Mouse (Mus musculus): ENCODE data around the gene Phkb. TPM values are rescaled to one million over a fixed set of nuclear protein-coding genes. Genes with fewer than 3 reads are reported as not detected.

The Phkb gene
- polyA plus RNA-seq, 1 experiment from 2014 or later = 64.5 TPM

DNA sequence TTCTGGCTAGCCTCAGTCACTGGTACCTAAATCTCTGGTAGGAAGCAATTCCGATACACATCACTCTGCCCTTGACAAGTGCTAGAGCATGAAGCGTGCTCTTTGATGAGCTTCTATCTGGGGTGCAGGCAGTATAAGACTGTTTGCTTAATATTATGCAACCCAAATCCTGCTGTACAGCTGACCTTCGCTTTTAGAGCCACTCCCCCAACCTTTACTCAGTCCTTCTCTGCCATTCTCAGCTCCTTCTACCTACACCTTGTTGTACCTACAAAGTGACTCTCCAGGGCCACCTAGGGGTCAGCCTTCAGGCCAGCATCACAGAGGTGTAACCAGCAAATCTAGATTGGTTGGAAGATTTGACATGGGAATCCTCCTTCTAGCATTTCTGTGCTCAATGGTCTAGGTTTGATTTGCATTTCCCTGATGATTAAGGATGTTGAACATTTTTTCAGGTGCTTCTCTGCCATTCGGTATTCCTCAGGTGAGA, 136.9 kb downstream of the Phkb start:
- Histone ChIP-seq H3K4me3 (ENCODE audit: low read depth, low read length) (no peak overlapping the region), H3K4me2 (no peak overlapping the region), H3K27ac (ENCODE audit: low read depth, low read length) (no peak overlapping the region), H3K27me3 (ENCODE audit: control insufficient read depth, insufficient read depth, low read length) (no peaks in the 10 kb centered on the region), H3K9ac (ENCODE audit: low read depth, low read length) (no peak overlapping the region), H3K9me3 (replicated peaks; ENCODE audit: control insufficient read depth, low read length) (no peaks in the 10 kb centered on the region), H3K36me3 (ENCODE audit: control insufficient read depth, insufficient read depth, low read length) (peaks cover 4% of the 10 kb centered on the region), H3K4me1 (ENCODE audit: control insufficient read depth, insufficient read depth, low read length) (no peaks in the 10 kb centered on the region)
- 93% methylated on average over 4 of the region's 4 CpGs for WGBS (ENCODE audit: insufficient replicate concordance)
- ATAC-seq (replicated peaks; ENCODE audit: insufficient number of reproducible peaks, low FRiP score, low TSS enrichment) = no peak

GRCm38 (mm10) chr8:85992911-85993310, 152.2 kb downstream of the Phkb start:
- H3K27ac ChIP-seq (ENCODE audit: low read depth, low read length) = no peak overlapping the region
- no peaks in the 10 kb centered on the region for H3K27me3 ChIP-seq (ENCODE audit: control insufficient read depth, insufficient read depth, low read length)
- H3K4me3 ChIP-seq (ENCODE audit: low read depth, low read length) = no peak overlapping the region
- 86% methylated on average over 1 of the region's 1 CpGs for WGBS (ENCODE audit: insufficient replicate concordance)
- H3K9me3 ChIP-seq (replicated peaks; ENCODE audit: control insufficient read depth, low read length) = no peaks in the 10 kb centered on the region
- H3K36me3 ChIP-seq (ENCODE audit: control insufficient read depth, insufficient read depth, low read length) = no peaks in the 10 kb centered on the region
- no peak overlapping the region for H3K9ac ChIP-seq (ENCODE audit: low read depth, low read length)
- no peaks in the 10 kb centered on the region for H3K4me1 ChIP-seq (ENCODE audit: control insufficient read depth, insufficient read depth, low read length)
- H3K4me2 ChIP-seq = no peak overlapping the region
- ATAC-seq (replicated peaks; ENCODE audit: insufficient number of reproducible peaks, low FRiP score, low TSS enrichment) = no peak

DNA sequence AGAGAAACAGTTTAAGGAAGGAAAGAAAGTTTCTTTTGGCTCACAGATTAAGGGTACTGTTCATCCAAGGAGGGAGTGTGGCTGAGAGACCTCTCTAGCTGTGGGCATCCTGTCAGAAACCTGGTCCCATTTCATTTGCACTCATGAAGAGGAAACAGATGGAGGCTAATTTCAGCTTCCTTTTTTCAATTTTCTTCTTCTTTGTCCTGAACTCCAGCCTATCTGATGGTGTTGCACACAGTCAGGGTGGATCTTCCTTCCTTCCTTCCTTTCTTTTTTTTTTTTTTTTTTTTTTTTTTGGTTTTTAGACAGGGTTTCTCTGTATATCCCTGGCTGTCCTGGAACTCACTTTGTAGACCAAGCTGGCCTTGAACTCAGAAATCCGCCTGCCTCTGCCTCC, 152.9 kb downstream of the Phkb start:
- no peaks in the 10 kb centered on the region for H3K36me3 ChIP-seq (ENCODE audit: control insufficient read depth, insufficient read depth, low read length)
- no peak for ATAC-seq (replicated peaks; ENCODE audit: insufficient number of reproducible peaks, low FRiP score, low TSS enrichment)
- H3K9me3 ChIP-seq (replicated peaks; ENCODE audit: control insufficient read depth, low read length) = no peaks in the 10 kb centered on the region
- 93% methylated on average over 1 of the region's 1 CpGs for WGBS (ENCODE audit: insufficient replicate concordance)
- H3K9ac ChIP-seq (ENCODE audit: low read depth, low read length) = no peak overlapping the region
- H3K27ac ChIP-seq (ENCODE audit: low read depth, low read length) = no peak overlapping the region
- H3K4me1 ChIP-seq (ENCODE audit: control insufficient read depth, insufficient read depth, low read length) = no peaks in the 10 kb centered on the region
- no peak overlapping the region for H3K4me2 ChIP-seq
- no peaks in the 10 kb centered on the region for H3K27me3 ChIP-seq (ENCODE audit: control insufficient read depth, insufficient read depth, low read length)
- no peak overlapping the region for H3K4me3 ChIP-seq (ENCODE audit: low read depth, low read length)

GRCm38 (mm10) chr8:85995971-85996370, 155.2 kb downstream of the Phkb start:
- Histone ChIP-seq H3K4me2 (no peak overlapping the region), H3K9me3 (replicated peaks; ENCODE audit: control insufficient read depth, low read length) (no peaks in the 10 kb centered on the region), H3K27me3 (ENCODE audit: control insufficient read depth, insufficient read depth, low read length) (no peaks in the 10 kb centered on the region), H3K9ac (ENCODE audit: low read depth, low read length) (no peak overlapping the region), H3K36me3 (ENCODE audit: control insufficient read depth, insufficient read depth, low read length) (no peaks in the 10 kb centered on the region), H3K4me3 (ENCODE audit: low read depth, low read length) (no peak overlapping the region), H3K27ac (ENCODE audit: low read depth, low read length) (no peak overlapping the region), H3K4me1 (ENCODE audit: control insufficient read depth, insufficient read depth, low read length) (no peaks in the 10 kb centered on the region)
- 77% methylated on average over 1 of the region's 1 CpGs for WGBS (ENCODE audit: insufficient replicate concordance)
- ATAC-seq (replicated peaks; ENCODE audit: insufficient number of reproducible peaks, low FRiP score, low TSS enrichment) = no peak

DNA sequence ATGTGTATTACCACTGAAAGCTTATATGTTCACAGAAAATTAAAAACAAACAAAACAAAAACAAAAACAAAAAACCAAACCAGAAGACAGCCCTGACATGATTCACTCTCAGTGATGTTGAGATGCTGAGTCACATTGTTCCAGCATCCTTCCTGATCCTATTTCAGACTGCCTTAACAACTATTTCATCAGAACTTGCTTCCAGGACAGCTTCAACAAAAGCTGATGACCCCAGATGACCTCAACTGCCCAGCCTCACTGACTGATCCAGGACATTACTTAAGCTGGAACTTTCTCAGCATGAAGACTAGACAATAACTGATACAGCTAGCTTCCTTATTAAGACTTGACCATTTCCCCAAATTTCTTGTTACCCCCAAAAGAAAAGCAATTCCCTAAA, 165.7 kb downstream of the Phkb start:
- no peak overlapping the region for H3K4me3 ChIP-seq (ENCODE audit: low read depth, low read length)
- no peaks in the 10 kb centered on the region for H3K36me3 ChIP-seq (ENCODE audit: control insufficient read depth, insufficient read depth, low read length)
- no peaks in the 10 kb centered on the region for H3K27me3 ChIP-seq (ENCODE audit: control insufficient read depth, insufficient read depth, low read length)
- no peak for ATAC-seq (replicated peaks; ENCODE audit: insufficient number of reproducible peaks, low FRiP score, low TSS enrichment)
- H3K4me1 ChIP-seq (ENCODE audit: control insufficient read depth, insufficient read depth, low read length) = no peaks in the 10 kb centered on the region
- no peak overlapping the region for H3K9ac ChIP-seq (ENCODE audit: low read depth, low read length)
- no peaks in the 10 kb centered on the region for H3K9me3 ChIP-seq (replicated peaks; ENCODE audit: control insufficient read depth, low read length)
- H3K4me2 ChIP-seq = no peak overlapping the region
- no peak overlapping the region for H3K27ac ChIP-seq (ENCODE audit: low read depth, low read length)

GRCm38 (mm10) chr8:86016806-86017205, 176.0 kb downstream of the Phkb start:
- H3K9ac ChIP-seq (ENCODE audit: low read depth, low read length) = no peak overlapping the region
- H3K27me3 ChIP-seq (ENCODE audit: control insufficient read depth, insufficient read depth, low read length) = no peaks in the 10 kb centered on the region
- no peaks in the 10 kb centered on the region for H3K36me3 ChIP-seq (ENCODE audit: control insufficient read depth, insufficient read depth, low read length)
- no peak for ATAC-seq (replicated peaks; ENCODE audit: insufficient number of reproducible peaks, low FRiP score, low TSS enrichment)
- no peak overlapping the region for H3K4me3 ChIP-seq (ENCODE audit: low read depth, low read length)
- H3K27ac ChIP-seq (ENCODE audit: low read depth, low read length) = no peak overlapping the region
- no peak overlapping the region for H3K4me2 ChIP-seq
- no peaks in the 10 kb centered on the region for H3K9me3 ChIP-seq (replicated peaks; ENCODE audit: control insufficient read depth, low read length)
- H3K4me1 ChIP-seq (ENCODE audit: control insufficient read depth, insufficient read depth, low read length) = no peaks in the 10 kb centered on the region
- WGBS (ENCODE audit: insufficient replicate concordance) = 87% methylated on average over 2 of the region's 2 CpGs

DNA sequence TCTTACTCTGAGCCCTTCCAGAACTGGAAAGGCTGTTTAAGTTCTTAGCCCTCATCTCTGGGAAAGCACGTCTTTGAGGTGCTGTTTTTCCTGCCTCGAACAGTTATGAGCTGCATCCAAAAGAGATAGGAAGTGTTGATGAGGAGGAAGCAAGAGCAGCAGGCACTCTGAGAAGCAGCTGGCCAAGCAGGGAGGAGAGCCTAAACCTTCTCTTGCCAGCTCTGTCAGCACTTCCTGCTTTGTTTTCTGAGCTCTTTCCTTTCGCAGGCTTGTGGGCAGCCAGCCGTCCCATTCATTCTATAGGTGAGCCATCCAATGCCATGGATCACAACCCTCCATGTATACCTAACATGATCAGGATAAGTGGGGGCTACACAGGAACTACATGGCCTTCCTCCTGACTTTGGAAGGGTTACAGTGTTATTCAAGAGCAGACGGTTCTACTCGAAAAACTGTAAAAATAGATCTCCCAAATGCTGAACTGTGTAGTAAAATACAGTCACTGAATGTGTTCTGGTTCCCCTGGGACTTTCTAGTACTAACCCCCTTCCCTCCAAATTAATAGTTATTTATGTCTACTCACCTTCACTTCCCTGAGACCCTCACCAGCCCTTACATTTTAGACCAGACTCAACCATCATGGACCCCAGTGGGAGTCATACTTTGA, 188.0 kb downstream of the Phkb start:
- WGBS (ENCODE audit: insufficient replicate concordance) = 64% methylated on average over 6 of the region's 6 CpGs
- Histone ChIP-seq H3K9me3 (replicated peaks; ENCODE audit: control insufficient read depth, low read length) (no peaks in the 10 kb centered on the region), H3K27ac (ENCODE audit: low read depth, low read length) (no peak overlapping the region), H3K9ac (ENCODE audit: low read depth, low read length) (no peak overlapping the region), H3K36me3 (ENCODE audit: control insufficient read depth, insufficient read depth, low read length) (no peaks in the 10 kb centered on the region), H3K4me1 (ENCODE audit: control insufficient read depth, insufficient read depth, low read length) (no peaks in the 10 kb centered on the region; the same call in 1 of the 2 replicates), H3K4me2 (no peak overlapping the region), H3K4me3 (ENCODE audit: low read depth, low read length) (no peak overlapping the region), H3K27me3 (ENCODE audit: control insufficient read depth, insufficient read depth, low read length) (no peaks in the 10 kb centered on the region)
- no peak for ATAC-seq (replicated peaks; ENCODE audit: insufficient number of reproducible peaks, low FRiP score, low TSS enrichment)

DNA sequence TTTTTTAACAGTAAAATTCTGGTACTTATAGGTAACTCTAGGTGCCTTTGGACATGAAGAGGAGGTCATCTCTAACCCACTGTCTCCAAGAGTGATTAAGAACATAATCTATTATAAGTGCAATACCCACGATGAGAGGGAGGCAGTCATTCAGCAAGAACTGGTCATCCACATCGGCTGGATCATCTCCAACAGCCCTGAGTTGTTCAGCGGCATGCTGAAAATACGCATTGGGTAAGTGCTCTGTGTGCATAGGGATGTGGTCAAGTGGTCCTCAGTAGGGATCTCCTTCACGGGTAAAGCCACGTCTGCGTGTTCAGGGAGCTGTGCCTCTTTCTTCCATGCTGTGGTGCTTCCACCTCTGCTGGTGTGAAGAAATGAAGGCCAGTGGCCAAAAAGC, 188.7 kb downstream of the Phkb start:
- Histone ChIP-seq H3K36me3 (ENCODE audit: control insufficient read depth, insufficient read depth, low read length) (no peaks in the 10 kb centered on the region), H3K4me2 (no peak overlapping the region), H3K9me3 (replicated peaks; ENCODE audit: control insufficient read depth, low read length) (no peaks in the 10 kb centered on the region), H3K4me1 (ENCODE audit: control insufficient read depth, insufficient read depth, low read length) (no peaks in the 10 kb centered on the region; the same call in 1 of the 2 replicates), H3K27ac (ENCODE audit: low read depth, low read length) (no peak overlapping the region), H3K9ac (ENCODE audit: low read depth, low read length) (no peak overlapping the region), H3K27me3 (ENCODE audit: control insufficient read depth, insufficient read depth, low read length) (no peaks in the 10 kb centered on the region), H3K4me3 (ENCODE audit: low read depth, low read length) (no peak overlapping the region)
- no peak for ATAC-seq (replicated peaks; ENCODE audit: insufficient number of reproducible peaks, low FRiP score, low TSS enrichment)
- 91% methylated on average over 7 of the region's 7 CpGs for WGBS (ENCODE audit: insufficient replicate concordance)

DNA sequence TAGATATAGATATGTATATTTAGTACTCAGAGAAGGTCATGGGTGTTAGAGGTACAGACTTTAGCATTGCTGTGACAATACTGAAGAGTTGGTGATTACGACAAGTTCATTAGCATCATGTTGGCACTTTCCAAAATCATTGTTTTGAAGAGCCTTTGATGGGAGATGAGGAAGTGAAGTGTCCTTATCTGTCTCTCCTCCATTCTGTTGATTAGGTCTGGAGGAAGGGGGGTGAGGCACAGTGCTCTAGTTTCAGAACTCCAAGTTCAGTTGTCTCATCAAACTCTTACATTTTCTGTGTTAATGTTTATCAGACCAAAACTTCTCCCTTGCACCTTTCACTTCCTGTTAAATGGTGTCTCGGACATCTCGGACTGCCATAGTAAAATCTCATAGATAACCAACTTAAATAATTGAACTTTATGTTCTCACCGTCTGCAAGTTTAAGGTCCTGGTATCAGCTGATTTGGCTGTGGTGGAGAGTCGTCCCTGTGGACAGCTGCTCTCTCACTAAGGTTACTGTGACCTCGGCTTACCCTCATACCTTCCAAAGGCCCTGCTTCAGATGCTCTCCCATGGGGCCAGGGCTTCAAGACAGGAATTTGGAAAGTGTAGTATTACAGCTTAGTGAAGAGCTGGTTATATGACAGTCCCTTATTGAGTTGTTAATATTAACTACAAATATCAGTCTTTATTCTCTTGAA, 194.1 kb downstream of the Phkb start:
- 58% methylated on average over 6 of the region's 6 CpGs for WGBS (ENCODE audit: insufficient replicate concordance)
- H3K4me3 ChIP-seq (ENCODE audit: low read depth, low read length) = no peak overlapping the region
- no peaks in the 10 kb centered on the region for H3K9me3 ChIP-seq (replicated peaks; ENCODE audit: control insufficient read depth, low read length)
- H3K4me2 ChIP-seq = no peak overlapping the region
- peaks cover 3% of the 10 kb centered on the region; the same call in 1 of the 2 replicates for H3K36me3 ChIP-seq (ENCODE audit: control insufficient read depth, insufficient read depth, low read length)
- no peak overlapping the region for H3K9ac ChIP-seq (ENCODE audit: low read depth, low read length)
- H3K4me1 ChIP-seq (ENCODE audit: control insufficient read depth, insufficient read depth, low read length) = 0 out of 2 replicates have a peak, but pooled peaks cover 2% of the 10 kb centered on the region
- ATAC-seq (replicated peaks; ENCODE audit: insufficient number of reproducible peaks, low FRiP score, low TSS enrichment) = no peak
- H3K27me3 ChIP-seq (ENCODE audit: control insufficient read depth, insufficient read depth, low read length) = no peaks in the 10 kb centered on the region
- H3K27ac ChIP-seq (ENCODE audit: low read depth, low read length) = no peak overlapping the region
